Mouse (Mus musculus) intestine, embryonic 15.5 days (tissue): ENCODE results near the gene Usp32. TPM values are rescaled to one million over a fixed set of nuclear protein-coding genes. Genes with fewer than 3 reads are reported as not detected.
A peak's percentile ranks its signal among the peaks of the same experiment; 100 is the strongest.
"Not testable (repeated sequence)": the region's sequence is repeated elsewhere in the genome, so short reads cannot be mapped to it uniquely, and the experiment has no call there.

Source experiments
- ATAC-seq: fragments of 200-750 bp; cut with Nextera tagmentation; 2 replicates; pipeline ENCODE4 v1.8.0; 2017; ENCODE audit warnings: moderate TSS enrichment, moderate library complexity
- H3K27ac ChIP-seq: fragments of 300-500 bp; sonication (generic); 2 replicates; pipeline ENCODE4 v1.5.1; 2015; ENCODE audit warnings: mild to moderate bottlenecking, inconsistent platforms
- H3K27me3 ChIP-seq: fragments of 300-500 bp; sonication (generic); replicated peaks from 2 replicates; pipeline ENCODE4 v1.6.1; 2015; ENCODE audit warnings: inconsistent platforms
- H3K36me3 ChIP-seq: fragments of 300-500 bp; sonication (generic); 2 replicates; pipeline ENCODE4 v1.6.1; 2015; ENCODE audit warnings: inconsistent platforms
- H3K4me1 ChIP-seq: fragments of 300-500 bp; sonication (generic); replicated peaks from 2 replicates; pipeline ENCODE4 v1.6.1; 2015; ENCODE audit warnings: inconsistent platforms
- H3K4me2 ChIP-seq: fragments of 300-500 bp; sonication (generic); replicated peaks from 2 replicates; pipeline ENCODE4 v1.6.1; 2015; ENCODE audit warnings: mild to moderate bottlenecking, inconsistent platforms
- H3K4me3 ChIP-seq: fragments of 300-500 bp; sonication (generic); replicated peaks from 2 replicates; pipeline ENCODE4 v1.5.1; 2015; ENCODE audit warnings: inconsistent platforms
- H3K9ac ChIP-seq: fragments of 300-500 bp; sonication (generic); 2 replicates; pipeline ENCODE4 v1.6.1; 2015; ENCODE audit warnings: inconsistent platforms
- H3K9me3 ChIP-seq: fragments of 300-500 bp; sonication (generic); 2 replicates; pipeline ENCODE4 v1.6.1; 2016; ENCODE audit warnings: inconsistent platforms
- WGBS: fragments of 180-500 bp; shearing (Covaris S2); methylation state at CpG from one replicate; pipeline ENCODE4 v1.1.7; 2015; 5-methylcytosine and 5-hydroxymethylcytosine counted together
- polyA plus RNA-seq: library from polyadenylated mRNA; unstranded; fragments of >200 nt; fragmentation: Nextera tagmentation; extraction: Ambion mirVana; gene quantifications from 2 replicates; pipeline ENCODE4 v1.2.1, GENCODE M21; 2015

Gene Usp32
- polyA plus RNA-seq, 1 experiment from 2014 or later, result 3.4 TPM

DNA sequence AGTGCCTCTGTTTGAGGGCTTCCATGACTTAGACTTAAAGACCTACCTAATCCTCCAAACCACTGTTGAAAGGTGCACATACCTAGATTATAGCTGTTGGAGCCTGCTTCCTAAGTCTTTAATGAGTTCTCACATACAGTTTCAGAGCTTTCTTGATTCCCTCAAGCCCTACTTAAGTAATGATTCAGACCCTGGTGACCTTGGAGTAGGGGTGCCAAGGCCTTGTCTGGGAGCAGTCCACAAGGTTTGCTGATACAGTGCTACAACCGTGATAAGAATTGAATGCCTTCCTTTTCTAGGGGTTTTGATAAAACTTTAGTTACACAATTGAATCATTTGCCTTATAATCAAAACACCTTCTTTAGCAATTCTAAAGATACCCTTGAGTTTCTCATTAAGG is 27.5 kb upstream of the Usp32 start:
- H3K36me3 ChIP-seq, result no peaks in the 10 kb centered on the region
- 0 out of 2 replicates have a peak, but pooled peaks cover 6% of the 10 kb centered on the region for H3K4me1 ChIP-seq
- H3K9ac ChIP-seq, result no peak overlapping the region
- no peak overlapping the region for H3K27ac ChIP-seq
- 76% methylated on average over 1 of the region's 1 CpGs for whole genome bisulfite sequencing
- no peak overlapping the region for H3K4me3 ChIP-seq
- H3K4me2 ChIP-seq, result no peak overlapping the region
- H3K9me3 ChIP-seq, result no peaks in the 10 kb centered on the region
- H3K27me3 ChIP-seq, result no peaks in the 10 kb centered on the region
- no peak for ATAC-seq

DNA sequence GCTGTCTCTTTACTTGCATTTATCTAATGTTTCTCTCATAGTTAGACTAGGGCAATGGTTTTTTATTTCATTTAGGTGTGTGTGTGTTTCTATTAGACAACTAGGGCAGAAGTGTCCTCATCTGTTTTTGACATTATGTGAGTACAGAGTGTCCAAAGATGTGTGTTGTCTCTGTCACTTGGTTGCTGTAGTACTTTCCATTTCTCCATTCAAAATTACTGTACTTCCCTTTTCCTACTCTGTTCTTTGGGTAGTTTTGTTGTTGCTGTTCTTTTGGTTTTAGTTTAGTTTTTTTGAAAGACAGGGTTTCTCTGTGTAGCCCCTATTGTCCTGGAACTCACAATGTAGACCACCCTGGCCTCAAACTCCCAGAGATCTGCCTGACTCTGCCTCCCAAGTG is 24.4 kb upstream of the Usp32 start:
- ATAC-seq, result no peak
- Histone ChIP-seq H3K4me3 (no peak overlapping the region), H3K9ac (no peak overlapping the region), H3K4me2 (no peak overlapping the region), H3K36me3 (no peaks in the 10 kb centered on the region), H3K27me3 (no peaks in the 10 kb centered on the region), H3K9me3 (no peaks in the 10 kb centered on the region), H3K4me1 (no peaks in the 10 kb centered on the region), H3K27ac (no peak overlapping the region)

DNA sequence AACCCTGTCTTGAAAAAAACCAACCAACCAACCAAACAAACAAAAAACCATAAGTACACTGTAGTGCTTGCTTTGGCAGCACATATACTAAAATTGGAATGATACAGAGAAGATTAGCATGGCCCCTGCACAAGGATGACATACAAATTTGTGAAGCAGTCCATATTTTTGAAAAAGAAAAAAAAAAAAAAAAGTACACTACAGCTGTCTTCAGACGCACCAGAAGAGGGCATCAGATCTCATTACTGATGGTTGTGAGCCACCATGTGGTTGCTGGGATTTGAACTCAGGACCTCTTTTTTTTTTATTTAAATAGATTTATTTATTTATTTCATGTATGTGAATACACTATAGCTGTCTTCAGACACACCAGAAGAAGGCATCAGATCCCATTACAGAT is 23.1 kb upstream of the Usp32 start:
- H3K27ac ChIP-seq, H3K27me3 ChIP-seq, H3K9ac ChIP-seq, H3K4me1 ChIP-seq, ATAC-seq, H3K4me2 ChIP-seq, H3K4me3 ChIP-seq, H3K9me3 ChIP-seq, H3K36me3 ChIP-seq: not testable (repeated sequence)
- 90% methylated on average over 1 of the region's 1 CpGs for WGBS

DNA sequence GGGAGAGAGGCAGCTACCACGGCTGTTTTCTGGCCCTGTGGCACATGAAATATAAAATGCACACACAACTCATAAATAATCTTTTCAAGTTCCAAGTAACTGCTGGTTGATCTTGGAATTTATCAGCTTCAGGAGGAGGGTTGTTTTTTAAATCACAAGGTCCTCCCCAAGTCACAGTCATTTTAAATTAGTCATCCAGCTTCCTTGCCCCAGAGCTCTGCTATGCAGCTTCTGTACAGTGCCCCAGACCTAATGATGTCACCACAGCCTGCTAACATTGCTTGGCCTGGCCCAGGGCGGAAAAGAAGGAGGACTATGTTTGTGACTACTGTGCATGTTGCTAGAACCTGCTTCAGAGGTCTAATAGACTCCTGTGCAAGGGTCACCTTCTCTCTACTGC is 17.3 kb upstream of the Usp32 start:
- 52% methylated on average over 2 of the region's 2 CpGs for WGBS
- H3K27ac ChIP-seq, result no peak overlapping the region
- H3K4me2 ChIP-seq, result no peak overlapping the region
- H3K27me3 ChIP-seq, result no peaks in the 10 kb centered on the region
- H3K9ac ChIP-seq, result no peak overlapping the region
- H3K4me3 ChIP-seq, result no peak overlapping the region
- ATAC-seq, result no peak
- H3K4me1 ChIP-seq, result no peaks in the 10 kb centered on the region
- no peaks in the 10 kb centered on the region for H3K9me3 ChIP-seq
- no peaks in the 10 kb centered on the region for H3K36me3 ChIP-seq

DNA sequence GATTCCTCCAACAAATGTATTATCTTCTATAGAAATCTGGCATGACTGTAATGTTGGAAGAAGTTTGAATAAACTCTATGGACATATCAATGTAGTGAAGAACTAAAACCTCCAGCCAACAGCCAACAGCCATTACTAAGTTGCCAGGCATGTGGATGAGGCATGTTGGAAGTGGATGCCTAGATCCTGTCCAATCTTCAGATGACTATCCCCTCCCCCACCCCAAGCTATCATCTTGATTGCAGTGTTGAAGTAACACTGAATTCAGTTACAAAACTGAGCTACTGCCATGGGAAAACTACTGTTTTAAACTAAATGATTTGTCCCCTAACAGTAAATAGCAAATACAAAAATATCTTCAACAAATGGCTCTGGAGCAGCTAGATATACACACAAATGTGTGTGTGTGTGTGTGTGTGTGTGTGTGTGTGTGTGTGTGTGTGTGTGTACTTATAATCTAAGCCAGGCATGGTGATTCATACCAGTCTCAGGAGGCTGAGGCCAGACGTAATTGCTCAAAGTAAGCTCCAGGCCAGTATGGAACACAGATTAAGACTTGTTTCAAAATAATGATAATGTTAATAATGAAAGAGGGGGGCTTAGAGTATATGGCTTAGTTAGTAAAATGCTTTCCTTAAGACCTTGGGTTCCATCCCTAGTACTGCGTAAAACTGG is 12.4 kb upstream of the Usp32 start:
- no peak for ATAC-seq
- Histone ChIP-seq H3K27ac (no peak overlapping the region), H3K36me3 (no peaks in the 10 kb centered on the region), H3K4me1 (no peaks in the 10 kb centered on the region), H3K27me3 (no peaks in the 10 kb centered on the region), H3K9ac (no peak overlapping the region), H3K4me2 (no peak overlapping the region), H3K4me3 (no peak overlapping the region), H3K9me3 (no peaks in the 10 kb centered on the region)
- WGBS, result 88% methylated on average over 2 of the region's 2 CpGs

DNA sequence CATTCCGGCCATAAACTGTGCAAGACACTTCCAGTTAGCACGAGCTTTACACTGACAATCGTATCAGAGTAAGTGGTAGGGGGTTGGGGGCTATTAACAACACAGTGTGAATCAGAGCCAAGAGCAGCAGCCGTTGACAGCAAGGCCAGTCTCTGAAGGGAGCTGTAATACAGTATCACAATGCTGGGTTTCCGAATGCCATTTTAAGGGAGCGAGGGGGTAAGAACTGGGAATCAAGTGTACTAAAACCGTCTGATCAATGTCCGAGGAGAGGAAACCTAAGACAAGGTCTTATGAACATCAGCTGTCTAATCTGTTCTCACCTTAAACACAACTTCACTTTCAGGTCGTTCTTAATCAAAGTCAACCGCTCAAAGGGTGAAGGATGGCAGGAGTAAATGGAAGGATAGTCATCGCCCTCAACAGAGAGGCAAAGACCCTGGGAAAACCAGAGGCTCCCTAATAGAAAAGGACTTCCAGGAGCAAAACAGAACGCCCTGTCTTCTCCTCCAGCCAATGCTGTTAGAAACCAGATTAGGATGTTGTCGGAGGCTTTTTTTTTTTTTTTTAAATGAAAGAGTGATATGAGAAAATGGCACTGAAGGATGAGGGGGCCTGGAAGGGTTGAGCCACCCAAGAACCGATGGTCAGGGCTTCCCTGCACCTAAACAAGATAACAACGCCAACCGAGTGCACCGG is 1.0 kb downstream of the Usp32 start:
- Histone ChIP-seq H3K4me3 (peak overlapping the region; percentile 90), H3K4me1 (no peaks in the 10 kb centered on the region), H3K36me3 (no peaks in the 10 kb centered on the region), H3K9ac (peak overlapping the region; percentile 76), H3K4me2 (peak overlapping the region; percentile 76), H3K27me3 (no peaks in the 10 kb centered on the region), H3K9me3 (no peaks in the 10 kb centered on the region), H3K27ac (peak overlapping the region; percentile 79; the same call in 1 of the 2 replicates)
- no peak for ATAC-seq
- whole genome bisulfite sequencing, result 2% methylated on average over 17 of the region's 17 CpGs

DNA sequence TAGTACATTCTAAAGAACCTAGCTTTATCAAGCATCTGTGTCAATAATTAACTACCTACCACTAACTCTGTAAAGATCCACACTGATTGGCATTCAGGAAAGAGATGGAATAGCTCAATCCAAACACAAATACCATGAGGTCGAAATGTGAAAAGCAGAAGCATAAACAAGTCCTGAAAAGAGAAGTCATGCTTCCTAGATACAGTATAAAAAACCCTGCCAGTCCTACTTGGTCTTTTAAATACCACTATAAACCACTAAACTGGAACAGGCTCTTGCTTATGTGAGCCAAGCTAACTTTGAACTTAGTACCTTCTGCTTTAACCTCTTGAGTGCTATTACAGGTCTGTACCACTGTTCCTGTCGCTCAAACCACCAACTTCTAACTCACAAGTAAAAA is 8.4 kb downstream of the Usp32 start:
- ATAC-seq, result no peak; the same call in 1 of the 2 replicates
- 45% methylated on average over 2 of the region's 2 CpGs for WGBS
- no peaks in the 10 kb centered on the region for H3K36me3 ChIP-seq

DNA sequence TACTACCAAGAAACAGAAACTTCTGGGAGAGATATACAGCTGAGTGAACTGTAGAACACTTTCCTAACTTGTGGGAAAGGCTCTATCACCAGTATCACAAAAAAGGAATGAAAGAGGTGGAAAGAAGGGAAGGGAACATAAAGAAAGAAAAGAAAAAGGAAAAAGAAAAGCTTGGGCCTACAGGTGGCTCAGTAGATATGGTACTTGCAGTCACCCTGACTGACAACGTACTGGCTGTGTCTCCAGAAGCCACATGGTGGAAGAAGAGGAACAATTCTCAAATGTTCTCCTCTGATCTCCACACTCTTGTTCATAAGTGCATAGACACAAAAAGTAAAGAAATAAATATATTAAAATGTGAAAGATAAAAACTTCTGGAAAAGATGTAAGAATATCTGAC is 11.1 kb downstream of the Usp32 start:
- ATAC-seq, result no peak
- no peak overlapping the region for H3K4me3 ChIP-seq
- WGBS, result 84% methylated on average over 1 of the region's 1 CpGs
- no peaks in the 10 kb centered on the region for H3K27me3 ChIP-seq
- H3K4me2 ChIP-seq, result no peak overlapping the region
- H3K36me3 ChIP-seq, result no peaks in the 10 kb centered on the region
- H3K9me3 ChIP-seq, result no peaks in the 10 kb centered on the region
- no peaks in the 10 kb centered on the region for H3K4me1 ChIP-seq
- no peak overlapping the region for H3K9ac ChIP-seq
- no peak overlapping the region for H3K27ac ChIP-seq

More for the DNA sequence above, 8.4 kb downstream of the Usp32 start:
- Histone ChIP-seq H3K27me3 (no peaks in the 10 kb centered on the region), H3K4me1 (no peaks in the 10 kb centered on the region), H3K9ac (no peak overlapping the region), H3K9me3 (no peaks in the 10 kb centered on the region), H3K4me3 (no peak overlapping the region), H3K4me2 (no peak overlapping the region), H3K27ac (no peak overlapping the region)

DNA sequence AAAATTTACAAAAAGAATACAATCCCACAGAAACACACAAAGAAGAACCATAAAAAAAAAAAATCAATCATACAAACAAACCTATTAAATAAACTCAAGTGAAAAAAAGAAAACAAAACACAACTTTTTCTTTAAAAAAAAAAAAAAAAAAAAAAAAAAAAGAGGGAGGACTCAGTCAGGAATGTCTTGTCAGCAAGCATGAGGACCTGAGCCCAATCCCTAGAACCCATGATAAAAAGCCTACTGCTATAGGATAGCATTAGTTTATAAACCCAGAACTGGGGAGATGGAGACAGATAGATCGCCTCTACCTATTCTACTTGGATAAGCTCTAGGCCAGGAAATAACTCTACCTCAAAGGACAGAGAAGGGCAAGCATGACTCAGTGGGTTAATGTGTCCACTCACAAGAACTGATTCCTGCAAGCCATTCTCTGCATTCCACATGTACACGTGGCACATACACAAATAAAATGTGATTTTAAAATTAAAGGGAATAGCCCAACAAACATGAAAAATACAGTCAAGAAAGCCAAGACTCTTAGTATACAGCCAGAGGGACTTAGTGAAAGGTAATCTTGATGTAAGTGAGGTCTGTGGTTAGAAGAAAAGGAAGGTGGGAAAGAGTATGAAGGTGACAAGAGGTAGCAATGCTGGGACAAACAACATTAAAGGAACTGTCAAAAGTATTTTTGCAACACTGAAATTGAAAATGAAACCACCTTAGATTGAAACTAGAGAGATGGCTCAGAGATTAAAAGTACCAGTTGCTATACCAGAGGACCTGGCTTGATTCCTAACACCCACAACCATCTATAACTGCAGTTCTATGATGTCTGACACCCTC is 13.5 kb downstream of the Usp32 start:
- 83% methylated on average over 2 of the region's 2 CpGs for WGBS
- no peaks in the 10 kb centered on the region for H3K4me1 ChIP-seq
- H3K4me3 ChIP-seq, result no peak overlapping the region
- no peaks in the 10 kb centered on the region for H3K27me3 ChIP-seq
- H3K27ac ChIP-seq, result no peak overlapping the region
- no peak for ATAC-seq
- H3K36me3 ChIP-seq, result no peaks in the 10 kb centered on the region
- H3K9me3 ChIP-seq, result no peaks in the 10 kb centered on the region
- no peak overlapping the region for H3K4me2 ChIP-seq
- no peak overlapping the region for H3K9ac ChIP-seq

DNA sequence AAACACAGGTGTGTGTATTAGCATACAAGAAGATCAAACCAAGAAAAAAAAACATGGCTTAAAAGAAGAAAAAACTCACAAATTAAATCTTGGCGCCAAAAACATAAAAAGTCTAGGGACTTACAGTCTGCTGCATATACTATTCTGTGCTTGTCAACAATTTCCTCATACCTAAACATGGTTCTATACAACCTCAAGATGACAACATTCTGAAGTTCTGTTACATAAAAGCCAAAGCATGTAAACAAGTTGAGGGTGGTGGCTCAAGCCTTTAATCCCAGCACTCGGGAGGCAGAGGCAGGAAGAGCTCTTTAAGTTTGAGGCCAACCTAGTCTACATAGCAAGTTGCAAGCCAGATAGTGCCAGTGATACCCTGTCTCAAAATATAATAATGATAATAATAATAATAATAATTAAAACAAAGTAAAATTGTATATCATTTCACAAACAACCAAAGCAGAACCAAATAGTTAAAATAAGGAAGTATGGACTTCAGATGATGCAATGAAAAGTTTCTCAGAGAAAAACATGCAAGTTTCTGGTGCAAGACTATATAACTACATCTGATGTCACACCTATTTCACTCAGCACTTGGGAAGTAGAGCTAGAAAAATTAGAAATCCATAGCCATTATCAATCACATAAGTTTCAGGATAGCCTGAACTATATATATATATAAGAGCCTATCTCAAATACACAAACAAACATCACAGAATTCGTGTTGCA is 16.5 kb downstream of the Usp32 start:
- Histone ChIP-seq H3K4me3 (no peak overlapping the region), H3K9me3 (no peaks in the 10 kb centered on the region)
- ATAC-seq, result no peak

DNA sequence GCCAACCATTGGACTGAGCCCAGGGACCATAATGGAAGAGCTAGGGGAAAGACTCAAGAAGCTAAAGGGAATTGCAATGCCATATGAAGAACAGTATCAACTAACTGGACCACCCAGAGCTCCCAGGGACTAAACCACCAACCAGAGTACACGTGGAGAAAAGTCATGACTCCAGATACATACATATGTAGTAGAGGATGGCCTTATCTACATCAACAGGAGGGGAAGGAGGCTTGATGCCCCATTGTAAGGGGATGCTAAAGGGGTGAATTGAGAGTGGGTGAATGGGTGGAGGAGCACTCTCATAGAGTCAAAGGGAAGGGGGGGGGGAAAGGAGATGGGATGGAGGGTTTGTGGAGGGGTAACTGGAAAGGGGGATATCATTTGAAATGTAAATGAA is 17.9 kb downstream of the Usp32 start:
- Histone ChIP-seq H3K9me3 (no peaks in the 10 kb centered on the region), H3K27me3 (no peaks in the 10 kb centered on the region), H3K4me1 (no peaks in the 10 kb centered on the region), H3K4me3 (no peak overlapping the region), H3K9ac (no peak overlapping the region), H3K36me3 (no peaks in the 10 kb centered on the region), H3K27ac (no peak overlapping the region), H3K4me2 (no peak overlapping the region)
- 87% methylated on average over 1 of the region's 1 CpGs for WGBS
- no peak for ATAC-seq

More for the DNA sequence above, 16.5 kb downstream of the Usp32 start:
- Histone ChIP-seq H3K27ac (no peak overlapping the region), H3K4me1 (no peaks in the 10 kb centered on the region), H3K9ac (no peak overlapping the region), H3K27me3 (no peaks in the 10 kb centered on the region), H3K4me2 (no peak overlapping the region), H3K36me3 (no peaks in the 10 kb centered on the region)
- WGBS, result 83% methylated on average over 3 of the region's 3 CpGs

DNA sequence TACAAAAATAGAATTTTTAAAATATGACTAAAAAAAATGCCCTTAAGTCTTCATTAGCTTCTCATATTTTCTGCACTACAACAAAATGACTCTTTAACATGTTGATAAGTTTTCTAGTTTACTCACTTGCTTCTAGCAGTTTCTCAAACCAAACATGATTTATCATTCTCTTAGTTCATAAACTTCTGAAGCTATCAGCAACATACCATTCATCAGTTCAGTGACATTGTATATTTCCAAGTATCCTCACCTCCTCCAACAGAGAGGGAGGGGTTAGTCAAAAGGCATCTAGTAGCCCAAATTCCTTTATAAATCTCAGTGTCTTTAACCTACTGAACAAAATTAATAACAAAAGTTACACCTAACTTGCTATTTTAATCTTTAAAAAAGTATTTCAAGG is 22.8 kb downstream of the Usp32 start:
- Histone ChIP-seq H3K4me1 (no peaks in the 10 kb centered on the region), H3K27ac (no peak overlapping the region)
- no peak for ATAC-seq

More for the DNA sequence above, 22.8 kb downstream of the Usp32 start:
- Histone ChIP-seq H3K27me3 (no peaks in the 10 kb centered on the region), H3K9ac (no peak overlapping the region), H3K4me2 (no peak overlapping the region), H3K36me3 (no peaks in the 10 kb centered on the region), H3K4me3 (no peak overlapping the region), H3K9me3 (no peaks in the 10 kb centered on the region)
